Mouse (Mus musculus): Measurements from ENCODE around the gene Zzz3. TPM values are rescaled to one million over a fixed set of nuclear protein-coding genes. Genes with fewer than 3 reads are reported as not detected.

Zzz3 gene
- polyA plus RNA-seq, 1 experiment: 12.7 TPM

GRCm38 (mm10) chr3:152474582-152475277, 79.5 kb downstream of the Zzz3 start:
- no peaks in the 10 kb centered on the region for H3K36me3 ChIP-seq (ENCODE audit: control insufficient read depth, insufficient read depth, low read length)
- no peaks in the 10 kb centered on the region for H3K27me3 ChIP-seq (ENCODE audit: control insufficient read depth, insufficient read depth, low read length)
- H3K27ac ChIP-seq (ENCODE audit: control insufficient read depth, insufficient read depth, low read depth, low read length): no peak overlapping the region
- TF ChIP-seq CTCF (IDR thresholded peaks at IDR 0.05; ENCODE audit: control insufficient read depth, insufficient read depth, insufficient replicate concordance, low read depth, low read length): peak; percentile 56
- TF ChIP-seq POLR2A (IDR thresholded peaks at IDR 0.05; ENCODE audit: control insufficient read depth, low read depth, low read length): no peak
- peaks cover 2% of the 10 kb centered on the region; the same call in 1 of the 2 replicates for H3K4me1 ChIP-seq (ENCODE audit: control insufficient read depth, insufficient read depth, low read length)
- H3K4me3 ChIP-seq (ENCODE audit: control insufficient read depth, low read depth, low read length): no peak overlapping the region

GRCm38 (mm10) chr3:152475278-152475669, 80.0 kb downstream of the Zzz3 start:
- Histone ChIP-seq H3K27me3 (ENCODE audit: control insufficient read depth, insufficient read depth, low read length) (no peaks in the 10 kb centered on the region), H3K36me3 (ENCODE audit: control insufficient read depth, insufficient read depth, low read length) (no peaks in the 10 kb centered on the region), H3K4me1 (ENCODE audit: control insufficient read depth, insufficient read depth, low read length) (peaks cover 2% of the 10 kb centered on the region; the same call in 1 of the 2 replicates), H3K4me3 (ENCODE audit: control insufficient read depth, low read depth, low read length) (no peak overlapping the region), H3K27ac (ENCODE audit: control insufficient read depth, insufficient read depth, low read depth, low read length) (no peak overlapping the region)
- TF ChIP-seq CTCF (IDR thresholded peaks at IDR 0.05; ENCODE audit: control insufficient read depth, insufficient read depth, insufficient replicate concordance, low read depth, low read length) (no peak), POLR2A (IDR thresholded peaks at IDR 0.05; ENCODE audit: control insufficient read depth, low read depth, low read length) (no peak)

GRCm38 (mm10) chr3:152475894-152476293, 80.6 kb downstream of the Zzz3 start:
- Histone ChIP-seq H3K36me3 (ENCODE audit: control insufficient read depth, insufficient read depth, low read length) (no peaks in the 10 kb centered on the region), H3K4me3 (ENCODE audit: control insufficient read depth, low read depth, low read length) (no peak overlapping the region), H3K27ac (ENCODE audit: control insufficient read depth, insufficient read depth, low read depth, low read length) (no peak overlapping the region), H3K4me1 (ENCODE audit: control insufficient read depth, insufficient read depth, low read length) (peaks cover 2% of the 10 kb centered on the region; the same call in 1 of the 2 replicates), H3K27me3 (ENCODE audit: control insufficient read depth, insufficient read depth, low read length) (no peaks in the 10 kb centered on the region)
- TF ChIP-seq CTCF (IDR thresholded peaks at IDR 0.05; ENCODE audit: control insufficient read depth, insufficient read depth, insufficient replicate concordance, low read depth, low read length) (no peak), POLR2A (IDR thresholded peaks at IDR 0.05; ENCODE audit: control insufficient read depth, low read depth, low read length) (no peak)

DNA sequence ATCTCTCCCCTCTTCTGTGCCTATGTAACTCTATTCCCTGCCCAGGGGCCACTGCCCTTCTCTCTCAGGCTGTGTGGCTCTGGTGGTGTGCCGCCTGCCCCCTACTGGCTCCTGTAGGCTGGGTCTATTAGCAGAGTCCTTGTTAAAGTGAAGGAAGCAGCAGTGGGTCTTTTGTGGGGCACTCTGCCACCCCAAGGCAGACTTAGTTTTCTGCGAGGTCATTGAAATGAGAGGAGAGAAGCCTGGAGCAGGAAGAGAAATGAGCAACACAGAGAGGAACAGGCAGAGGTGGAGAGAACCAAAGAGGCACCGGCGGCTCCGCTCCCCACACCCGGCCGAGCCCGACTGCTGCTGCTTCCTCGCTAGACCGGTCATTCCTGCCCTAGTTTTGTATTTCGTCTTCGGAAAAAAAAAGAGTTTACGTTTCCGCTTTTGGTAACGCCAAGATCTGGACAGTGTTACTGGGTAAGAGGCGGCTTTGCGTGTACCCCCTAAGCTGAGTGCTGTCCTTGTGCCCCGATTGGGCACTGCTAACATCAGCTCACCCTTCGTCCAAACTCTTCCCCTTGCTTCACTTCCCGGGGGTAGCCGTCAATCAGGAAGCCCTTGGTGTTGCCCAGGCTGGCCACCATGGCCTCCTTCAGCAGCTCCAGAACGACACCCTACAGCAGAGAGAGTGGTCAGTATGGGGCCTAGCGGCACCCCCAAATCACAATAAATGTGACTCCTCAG, 82.7 kb downstream of the Zzz3 start:
- peak overlapping the region; percentile 32; the same call in 1 of the 2 replicates for H3K27ac ChIP-seq (ENCODE audit: control insufficient read depth, insufficient read depth, low read depth, low read length)
- no peaks in the 10 kb centered on the region for H3K27me3 ChIP-seq (ENCODE audit: control insufficient read depth, insufficient read depth, low read length)
- peaks cover 2% of the 10 kb centered on the region; the same call in 1 of the 2 replicates for H3K4me1 ChIP-seq (ENCODE audit: control insufficient read depth, insufficient read depth, low read length)
- no peaks in the 10 kb centered on the region for H3K36me3 ChIP-seq (ENCODE audit: control insufficient read depth, insufficient read depth, low read length)
- TF ChIP-seq POLR2A (IDR thresholded peaks at IDR 0.05; ENCODE audit: control insufficient read depth, low read depth, low read length) (peak; percentile 35; the same call in 1 of the 2 replicates), CTCF (IDR thresholded peaks at IDR 0.05; ENCODE audit: control insufficient read depth, insufficient read depth, insufficient replicate concordance, low read depth, low read length) (peak; percentile 47; the same call in 1 of the 2 replicates)
- H3K4me3 ChIP-seq (ENCODE audit: control insufficient read depth, low read depth, low read length): peak overlapping the region; percentile 67

DNA sequence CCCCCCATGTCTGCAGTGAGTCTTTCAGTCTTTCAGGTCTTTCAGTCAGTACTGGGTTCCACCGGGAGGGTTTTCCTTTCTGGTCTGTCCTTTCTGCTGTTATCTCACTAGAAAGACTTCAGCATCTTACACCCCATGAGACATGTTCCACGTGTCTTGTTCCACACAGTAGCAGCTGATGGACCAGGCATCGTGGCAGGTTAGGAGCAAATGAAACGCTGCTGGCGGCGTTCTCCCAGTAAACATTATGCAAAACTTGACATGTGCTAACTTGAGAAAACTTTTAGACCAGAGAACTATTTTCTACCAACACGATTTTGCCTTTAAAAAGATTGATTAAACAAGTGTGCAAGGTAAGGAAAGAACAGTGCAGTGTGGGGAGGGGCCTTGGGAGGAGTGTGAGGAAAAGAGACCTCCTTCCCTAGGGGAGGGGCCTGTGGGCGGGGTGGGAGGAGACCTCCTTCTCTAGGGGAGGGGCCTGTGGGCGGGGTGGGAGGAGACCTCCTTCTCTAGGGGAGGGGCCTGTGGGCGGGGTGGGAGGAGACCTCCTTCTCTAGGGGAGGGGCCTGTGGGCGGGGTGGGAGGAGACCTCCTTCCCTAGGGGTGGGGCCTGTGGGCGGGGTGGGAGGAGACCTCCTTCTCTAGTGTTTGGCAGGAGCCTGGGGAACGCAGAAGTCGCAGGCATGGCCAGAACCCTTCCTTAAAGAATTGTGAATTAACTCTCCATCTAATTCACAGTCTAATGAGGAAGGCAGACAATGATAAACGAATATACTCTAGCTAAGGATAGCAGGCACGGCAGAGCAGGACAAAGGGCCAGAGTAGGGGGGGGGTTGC, 83.5 kb downstream of the Zzz3 start:
- H3K4me1 ChIP-seq (ENCODE audit: control insufficient read depth, insufficient read depth, low read length): peaks cover 2% of the 10 kb centered on the region; the same call in 1 of the 2 replicates
- H3K4me3 ChIP-seq (ENCODE audit: control insufficient read depth, low read depth, low read length): peak overlapping the region; percentile 67
- H3K36me3 ChIP-seq (ENCODE audit: control insufficient read depth, insufficient read depth, low read length): no peaks in the 10 kb centered on the region
- TF ChIP-seq POLR2A (IDR thresholded peaks at IDR 0.05; ENCODE audit: control insufficient read depth, low read depth, low read length) (no peak), CTCF (IDR thresholded peaks at IDR 0.05; ENCODE audit: control insufficient read depth, insufficient read depth, insufficient replicate concordance, low read depth, low read length) (no peak)
- H3K27ac ChIP-seq (ENCODE audit: control insufficient read depth, insufficient read depth, low read depth, low read length): peak overlapping the region; percentile 32; the same call in 1 of the 2 replicates
- no peaks in the 10 kb centered on the region for H3K27me3 ChIP-seq (ENCODE audit: control insufficient read depth, insufficient read depth, low read length)

- no peak for TF ChIP-seq CTCF (IDR thresholded peaks at IDR 0.05; ENCODE audit: control insufficient read depth, insufficient read depth, insufficient replicate concordance, low read depth, low read length)
- no peak for TF ChIP-seq POLR2A (IDR thresholded peaks at IDR 0.05; ENCODE audit: control insufficient read depth, low read depth, low read length)
- Histone ChIP-seq H3K27me3 (ENCODE audit: control insufficient read depth, insufficient read depth, low read length) (no peaks in the 10 kb centered on the region), H3K4me1 (ENCODE audit: control insufficient read depth, insufficient read depth, low read length) (peaks cover 2% of the 10 kb centered on the region; the same call in 1 of the 2 replicates), H3K36me3 (ENCODE audit: control insufficient read depth, insufficient read depth, low read length) (no peaks in the 10 kb centered on the region), H3K4me3 (ENCODE audit: control insufficient read depth, low read depth, low read length) (no peak overlapping the region), H3K27ac (ENCODE audit: control insufficient read depth, insufficient read depth, low read depth, low read length) (no peak overlapping the region)
Measured at GRCm38 (mm10) chr3:152480336-152480735, 85.1 kb downstream of the Zzz3 start.
